In genomic region chr16:76529613-76530012, GRCm38 (mm10) we compare ENCODE assay signal across 21 mouse cellular contexts.
"Had no signal": no experiment of that assay in that cellular context is flagged by ENCODE, and none has a peak within 500 bp of the region (broad histone marks: within the 10 kb centered on the region; RNA-seq: fewer than 3 reads in every experiment).

No protein-coding gene starts in this region.

- H3K4me2 ChIP-seq: limb, embryonic 13.5 days; liver, embryonic 12.5 days; liver, embryonic 15.5 days; midbrain, embryonic 11.5 days; neural tube, embryonic 13.5 days had no signal

- H3K4me3 ChIP-seq: layer of hippocampus, adult 2 months; limb, embryonic 10.5 days; limb, embryonic 13.5 days; liver, embryonic 12.5 days; liver, embryonic 15.5 days; neural tube, embryonic 13.5 days had no signal

- H3K36me3 ChIP-seq: limb, embryonic 10.5 days; limb, embryonic 13.5 days; liver, embryonic 12.5 days; liver, embryonic 15.5 days; neural tube, embryonic 13.5 days had no signal

- H3K9me3 ChIP-seq: limb, embryonic 10.5 days; limb, embryonic 13.5 days; liver, embryonic 12.5 days; liver, embryonic 15.5 days; neural tube, embryonic 13.5 days had no signal

- H3K9ac ChIP-seq: limb, embryonic 13.5 days; liver, embryonic 12.5 days; liver, embryonic 15.5 days; neural tube, embryonic 13.5 days had no signal

- DNase-seq: kidney, adult 2 months; kidney, postnatal 25 days; layer of hippocampus, adult 9-11 months; liver; midbrain, embryonic 14.5 days; right cerebral cortex, postnatal 14 days; right cerebral cortex, postnatal 4 days; thymus, adult 2 months; thymus, postnatal 14 days; thymus, postnatal 4 days had no signal

- H3K4me1 ChIP-seq: neural tube, embryonic 13.5 days had no signal

- ATAC-seq: inflammation-experienced regulatory T-cells, adult 6 months; intestine, embryonic 16.5 days; liver, embryonic 12.5 days had no signal

- H3K27ac ChIP-seq: kidney, postnatal 0 days; layer of hippocampus, adult 2 months; limb, embryonic 10.5 days; limb, embryonic 13.5 days; liver, embryonic 12.5 days; liver, embryonic 15.5 days; neural tube, embryonic 13.5 days; stomach, postnatal 0 days had no signal

- H3K27me3 ChIP-seq: limb, embryonic 13.5 days; liver, embryonic 12.5 days; liver, embryonic 15.5 days; neural tube, embryonic 13.5 days had no signal
